Mouse (Mus musculus) adrenal gland, adult 8-10 months (tissue): Measurements from ENCODE around the gene Tmem108. TPM values are rescaled to one million over a fixed set of nuclear protein-coding genes. Genes with fewer than 3 reads are reported as not detected.

Source experiments
- DNase-seq: peaks from one replicate; pipeline ENCODE4 v3.0.0; 2022
- total RNA-seq, 4 experiments: library from RNA; stranded (reverse); gene quantifications; 2 replicates each; pipeline ENCODE4 v1.2.4; 2022

The Tmem108 gene
- total RNA-seq, 4 experiments from 2014 or later = 3.8 to 6.5 (median 5.1) TPM

GRCm38 (mm10) chr9:103626156-103626555 lies 135.5 kb downstream of the Tmem108 start:
- DNase-seq = no peak

- peak; percentile 43 for DNase-seq
Observed at GRCm38 (mm10) chr9:103624649-103625048, 137.0 kb downstream of the Tmem108 start.

- no peak for DNase-seq
Observed at GRCm38 (mm10) chr9:103623560-103624316, 137.9 kb downstream of the Tmem108 start.

- DNase-seq = no peak
Observed at GRCm38 (mm10) chr9:103622988-103623387, 138.6 kb downstream of the Tmem108 start.

- DNase-seq = no peak
Observed at GRCm38 (mm10) chr9:103621870-103622269, 139.8 kb downstream of the Tmem108 start.

GRCm38 (mm10) chr9:103620517-103621212 lies 141.0 kb downstream of the Tmem108 start:
- DNase-seq = no peak

- no peak for DNase-seq
Observed at GRCm38 (mm10) chr9:103614260-103614659, 147.4 kb downstream of the Tmem108 start.

GRCm38 (mm10) chr9:103608161-103609058 lies 153.2 kb downstream of the Tmem108 start:
- no peak for DNase-seq

GRCm38 (mm10) chr9:103606056-103606455 lies 155.6 kb downstream of the Tmem108 start:
- DNase-seq = no peak

- DNase-seq = no peak
Observed at GRCm38 (mm10) chr9:103603792-103604191, 157.8 kb downstream of the Tmem108 start.

GRCm38 (mm10) chr9:103601878-103602277 lies 159.8 kb downstream of the Tmem108 start:
- DNase-seq = no peak

- DNase-seq = no peak
Observed at GRCm38 (mm10) chr9:103600834-103601233, 160.8 kb downstream of the Tmem108 start.

- DNase-seq = no peak
Observed at GRCm38 (mm10) chr9:103599908-103600307, 161.7 kb downstream of the Tmem108 start.

GRCm38 (mm10) chr9:103597861-103598260 lies 163.8 kb downstream of the Tmem108 start:
- DNase-seq = no peak

- no peak for DNase-seq
Observed at GRCm38 (mm10) chr9:103595190-103595837, 166.3 kb downstream of the Tmem108 start.

GRCm38 (mm10) chr9:103594423-103595189 lies 167.0 kb downstream of the Tmem108 start:
- no peak for DNase-seq

- no peak for DNase-seq
Observed at GRCm38 (mm10) chr9:103593079-103593478, 168.6 kb downstream of the Tmem108 start.

- DNase-seq = no peak
Observed at GRCm38 (mm10) chr9:103591962-103592361, 169.7 kb downstream of the Tmem108 start.

GRCm38 (mm10) chr9:103590801-103591200 lies 170.8 kb downstream of the Tmem108 start:
- no peak for DNase-seq

- no peak for DNase-seq
Observed at GRCm38 (mm10) chr9:103584865-103585264, 176.8 kb downstream of the Tmem108 start.

GRCm38 (mm10) chr9:103582249-103582961 lies 179.2 kb downstream of the Tmem108 start:
- DNase-seq = no peak
